Mouse (Mus musculus) brain, embryonic 18.5 days (tissue): Measurements from ENCODE around the gene Traf1.

Experiments used
- DNase-seq: peaks from one replicate; pipeline ENCODE4 v3.0.0-alpha.2; 2012; ENCODE audit warnings: low read depth, low spot score

Gene Traf1

DNA sequence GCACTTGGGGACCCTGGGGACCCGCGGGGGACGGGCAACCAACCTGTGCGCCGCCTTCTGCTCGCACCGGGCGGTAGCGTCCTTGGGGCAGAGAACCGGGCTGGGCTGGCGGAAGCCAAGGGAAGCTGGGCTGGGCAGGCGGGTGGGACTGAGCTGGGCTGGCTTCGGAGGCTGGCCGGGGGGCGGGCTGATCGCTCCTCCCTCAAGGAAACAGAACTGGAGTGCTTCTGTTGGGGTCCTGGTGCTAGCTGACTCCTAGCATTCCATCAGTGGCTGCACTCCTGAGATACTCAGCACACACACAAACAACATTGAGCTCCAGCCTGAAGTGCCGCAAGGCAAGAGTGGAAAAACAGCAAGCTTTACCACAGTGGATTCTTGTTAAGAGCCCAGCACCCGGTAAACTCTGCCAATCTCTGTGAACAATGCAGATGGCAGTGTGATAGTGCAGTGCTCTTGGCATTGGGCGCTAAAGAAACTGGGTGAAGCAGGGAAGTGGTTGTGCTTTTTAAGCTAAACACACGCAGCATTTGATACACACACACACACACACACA is at the start of gene Traf1:
TSS of gene Traf1 (minus strand) at position 292 of the 556 bp plus-strand sequence.
- no peak for DNase-seq

DNA sequence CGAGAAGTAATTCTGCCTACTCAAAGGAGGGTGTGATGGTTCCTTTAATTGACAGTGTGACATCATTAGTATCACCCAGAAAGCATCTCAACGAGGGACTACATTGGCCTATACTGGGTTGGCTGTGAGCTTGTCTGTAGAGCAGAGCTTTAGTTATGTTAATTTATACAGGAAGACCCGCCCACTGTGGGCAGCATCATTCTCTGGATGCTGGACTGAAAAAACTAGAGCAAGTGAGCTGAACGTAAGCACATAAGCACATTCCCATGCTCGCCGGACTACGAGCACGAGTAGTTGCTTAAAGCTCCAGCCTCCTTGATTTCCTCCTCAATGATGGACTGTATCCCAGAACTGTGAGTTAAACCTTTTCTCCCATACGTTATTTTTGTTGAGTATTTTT is 37.4 kb upstream of the Traf1 start:
- no peak for DNase-seq

DNA sequence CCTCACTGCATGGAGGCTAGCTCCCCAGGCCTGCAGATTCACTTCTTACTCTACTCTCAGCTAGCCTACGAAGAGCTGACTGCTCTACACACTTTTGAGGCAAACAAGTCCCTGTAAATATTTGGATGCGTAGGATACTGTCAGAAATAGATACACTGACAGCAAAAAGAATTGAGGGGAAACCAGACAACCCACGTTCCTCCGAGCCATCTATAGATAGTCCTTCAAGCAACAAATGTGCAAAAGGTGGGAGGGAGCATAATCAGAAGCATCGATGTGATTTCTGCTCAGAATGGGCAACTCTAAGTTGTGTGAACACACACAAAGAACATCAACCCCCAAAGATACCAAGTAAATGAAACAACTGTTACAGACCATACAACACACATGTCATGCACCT is 34.9 kb upstream of the Traf1 start:
- DNase-seq = no peak

DNA sequence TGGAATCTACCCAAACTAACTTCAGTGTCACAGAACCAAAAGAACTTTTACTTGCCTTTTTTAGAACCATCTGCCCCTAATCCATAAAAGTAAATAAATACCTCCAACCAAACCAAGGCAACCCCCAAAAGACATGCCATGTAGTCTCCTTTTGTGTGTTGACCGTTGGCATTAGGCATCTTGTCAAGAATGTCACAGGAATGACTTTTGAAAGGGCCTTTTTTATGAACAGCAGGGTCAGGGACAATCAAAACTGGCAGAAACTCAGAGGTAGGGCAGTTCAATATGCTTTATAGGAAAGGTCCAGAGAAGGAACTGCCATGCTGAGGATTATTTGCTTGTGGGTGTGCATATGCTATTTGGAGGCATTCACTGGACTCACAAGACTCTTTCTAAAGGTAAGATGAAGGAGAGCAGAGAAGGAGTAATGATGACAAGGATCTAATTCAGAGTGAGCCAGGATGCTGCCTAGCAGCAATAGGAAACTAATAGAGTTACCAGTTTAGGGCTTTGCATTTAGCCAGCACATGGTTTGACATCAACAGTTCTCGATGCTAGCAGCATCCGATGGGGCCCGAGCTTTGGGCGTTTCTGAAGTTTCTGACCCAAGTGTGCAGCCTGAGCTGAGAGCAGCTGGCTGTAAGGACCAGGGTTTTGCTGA is 32.3 kb upstream of the Traf1 start:
- no peak for DNase-seq

DNA sequence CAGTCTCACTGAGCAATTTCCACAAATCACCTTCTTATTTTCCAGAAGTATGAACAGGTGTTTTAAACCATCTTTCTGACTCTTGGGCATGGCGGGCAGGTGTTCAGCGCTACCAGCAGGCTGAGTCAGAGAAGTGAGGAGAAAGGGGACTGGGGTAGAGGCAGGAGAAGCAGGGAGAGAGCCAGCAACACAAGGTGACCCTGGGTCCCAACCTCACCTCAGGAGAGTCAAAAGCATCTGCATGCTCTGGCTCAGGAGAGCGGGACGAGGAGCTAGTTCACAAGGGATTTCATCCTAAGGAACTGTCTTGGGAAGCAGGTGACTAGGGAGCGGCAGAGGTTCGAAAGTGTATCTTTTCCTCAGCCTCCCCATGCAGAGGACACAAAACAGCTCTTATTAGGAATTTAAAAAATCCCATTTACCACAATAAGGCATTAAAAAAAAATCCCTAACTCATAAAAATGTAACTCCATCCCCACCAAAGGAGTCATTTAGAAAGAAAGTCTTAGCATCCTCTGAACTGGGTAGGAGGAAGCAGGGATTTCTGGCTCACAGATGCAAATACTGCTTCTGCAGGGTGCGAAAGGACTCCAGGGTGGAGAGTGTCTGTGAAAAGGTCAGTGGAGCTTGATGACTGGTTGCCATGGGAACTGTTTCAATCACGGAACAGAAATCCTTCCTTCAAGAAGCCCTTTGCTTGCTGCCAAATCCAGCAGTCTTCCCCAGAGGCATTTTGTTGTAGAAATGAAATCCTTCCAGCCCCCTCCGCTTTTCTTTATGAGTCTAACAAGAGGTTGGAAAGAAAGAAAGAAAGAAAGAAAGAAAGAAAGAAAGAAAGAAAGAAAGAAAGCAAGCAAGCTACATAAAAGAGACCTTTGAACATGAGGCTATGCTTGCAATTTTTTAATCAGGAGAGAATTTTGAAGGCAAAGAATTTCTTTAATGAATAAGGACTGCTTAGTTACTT is 31.4 kb upstream of the Traf1 start:
- peak; percentile 72 for DNase-seq

DNA sequence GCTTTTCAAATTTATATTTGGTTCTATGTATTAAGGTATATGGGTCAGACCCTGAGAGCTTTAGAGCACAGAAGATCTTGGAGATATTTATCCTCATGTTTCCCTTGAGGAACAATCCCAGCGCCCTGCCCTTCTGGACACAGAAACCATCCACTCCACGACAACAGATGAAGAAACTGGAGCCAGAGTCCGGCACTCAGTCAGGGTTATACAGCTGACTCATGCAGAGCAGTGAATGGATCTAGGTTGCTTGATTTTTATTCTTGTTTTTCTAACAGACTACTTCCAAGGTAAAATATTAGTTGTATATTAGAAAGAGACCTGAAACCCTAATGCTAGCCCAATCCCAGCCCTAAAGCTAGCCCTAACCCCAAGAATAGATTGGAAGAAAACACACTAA is 30.4 kb upstream of the Traf1 start:
- no peak for DNase-seq

DNA sequence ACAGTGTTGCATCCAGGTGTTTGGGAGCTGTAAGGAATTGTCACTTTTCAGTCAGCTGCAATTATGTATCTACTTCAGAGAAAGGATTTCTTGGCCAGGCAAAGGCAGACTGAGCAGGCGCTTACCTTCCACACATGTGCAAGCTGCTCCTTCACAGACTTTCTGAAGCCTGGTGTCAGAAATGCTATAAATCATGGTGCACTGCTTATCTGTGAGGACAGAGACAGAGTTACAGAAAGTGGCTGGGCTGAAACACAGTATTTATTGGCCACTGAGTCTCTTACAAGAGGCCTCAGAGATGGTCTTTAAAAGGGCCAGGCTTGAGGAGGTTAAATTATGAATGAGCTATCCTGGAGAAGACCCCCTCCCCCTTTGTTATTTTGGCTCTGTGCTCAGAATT is 28.2 kb upstream of the Traf1 start:
- DNase-seq = no peak

DNA sequence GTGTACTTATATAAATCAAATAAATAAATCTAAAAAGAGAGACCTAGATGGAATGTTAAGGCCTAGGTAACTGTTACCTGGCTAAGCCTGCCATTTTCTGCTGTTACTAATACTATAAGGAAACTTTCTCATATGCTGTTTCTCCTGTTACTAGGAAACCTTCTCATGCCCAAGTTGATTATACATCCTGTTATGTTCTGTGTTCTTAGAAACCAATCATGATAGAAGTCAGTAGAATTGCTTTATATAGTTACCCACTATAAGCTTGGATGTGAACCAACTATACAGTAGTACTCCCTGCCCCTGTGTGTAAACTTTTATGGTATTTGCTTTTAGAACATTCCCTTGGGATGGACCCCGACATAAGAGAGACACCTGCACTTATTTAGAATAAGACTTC is 26.0 kb upstream of the Traf1 start:
- DNase-seq = no peak

DNA sequence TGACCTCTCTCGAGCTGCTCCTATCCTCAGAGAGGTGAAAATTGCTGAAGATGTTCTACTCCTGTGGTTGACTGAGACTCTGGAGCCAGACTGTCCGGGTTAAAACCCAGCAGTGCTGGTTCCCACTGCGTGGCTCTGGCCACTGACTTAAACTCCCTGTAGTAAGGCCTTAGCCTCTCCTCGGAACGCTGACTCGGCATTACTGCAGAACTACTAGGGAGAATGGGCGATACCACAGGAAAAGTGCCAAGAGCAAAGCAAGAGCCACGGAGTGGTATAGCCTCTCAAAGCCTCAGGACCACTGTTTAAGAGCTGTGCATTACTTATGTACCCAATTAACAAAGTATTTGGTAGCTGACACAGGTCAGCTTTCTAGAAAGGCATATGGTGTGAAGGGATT is 23.3 kb upstream of the Traf1 start:
- DNase-seq = no peak

DNA sequence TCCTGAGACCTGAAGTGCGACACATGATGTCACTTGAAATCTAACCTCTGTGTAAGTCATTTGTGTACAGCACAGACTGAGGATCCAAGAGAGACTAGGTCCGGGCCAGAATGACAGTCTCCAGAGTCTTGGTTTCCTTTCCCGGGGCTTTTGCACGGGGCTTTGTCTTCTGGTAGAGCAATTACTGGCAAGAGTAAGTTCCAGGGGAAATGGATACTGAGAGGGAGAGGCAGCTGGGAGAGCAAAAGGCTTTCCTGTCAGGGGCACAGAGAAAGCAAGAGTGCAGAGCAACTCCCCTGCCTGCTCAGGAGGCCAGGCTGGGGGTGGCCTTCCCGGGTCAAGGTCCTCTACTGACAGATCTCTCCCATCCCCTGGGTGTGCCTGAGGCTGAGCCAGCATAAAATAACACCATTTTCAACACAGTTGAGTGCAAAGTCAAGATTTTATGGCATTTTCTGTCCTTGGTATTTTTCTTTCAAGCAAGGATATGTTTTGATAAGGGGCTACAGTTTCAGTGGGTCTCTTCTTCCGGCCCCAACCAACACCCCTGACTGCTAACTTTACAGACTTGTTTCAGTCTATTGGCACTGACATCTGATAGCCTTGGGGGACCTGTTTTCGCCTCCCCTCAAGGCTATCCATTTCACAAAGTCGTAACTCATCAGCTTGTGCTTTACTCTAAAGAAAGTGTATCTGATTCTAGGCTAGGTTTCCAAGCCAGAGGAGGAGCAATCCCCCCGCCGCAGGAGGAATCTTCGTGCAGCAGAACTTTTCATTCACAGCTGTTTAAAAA is 21.5 kb upstream of the Traf1 start:
- no peak for DNase-seq

DNA sequence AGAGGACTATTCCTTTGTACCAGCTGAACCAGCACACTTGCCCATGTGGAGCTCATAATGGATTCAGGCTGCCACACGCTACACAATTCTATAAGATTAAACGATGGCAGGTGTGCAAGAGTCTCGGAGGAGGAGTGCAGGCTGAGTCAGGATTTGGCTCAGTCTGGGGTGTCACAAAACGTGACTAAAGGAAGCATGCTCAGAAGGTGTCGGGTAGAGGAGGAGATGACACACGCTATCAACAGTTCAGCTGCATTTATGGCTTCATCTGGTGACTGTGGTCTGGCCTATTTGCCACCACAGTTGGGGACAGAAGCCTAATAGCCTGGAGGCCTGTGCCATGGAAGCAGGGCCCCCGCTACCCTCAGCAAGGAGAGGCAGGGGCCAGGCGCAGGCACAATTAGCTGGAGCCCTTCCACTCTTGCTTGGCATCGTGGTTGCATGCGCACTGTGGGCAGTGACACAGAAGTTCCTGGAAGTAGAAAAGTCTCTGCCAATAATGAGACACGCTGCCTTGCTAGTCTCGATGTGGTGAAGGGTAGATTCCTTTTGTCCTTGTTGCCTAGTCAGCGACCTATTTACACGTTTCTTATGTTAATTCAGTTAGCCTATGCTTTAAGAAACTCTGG is 20.6 kb upstream of the Traf1 start:
- no peak for DNase-seq

DNA sequence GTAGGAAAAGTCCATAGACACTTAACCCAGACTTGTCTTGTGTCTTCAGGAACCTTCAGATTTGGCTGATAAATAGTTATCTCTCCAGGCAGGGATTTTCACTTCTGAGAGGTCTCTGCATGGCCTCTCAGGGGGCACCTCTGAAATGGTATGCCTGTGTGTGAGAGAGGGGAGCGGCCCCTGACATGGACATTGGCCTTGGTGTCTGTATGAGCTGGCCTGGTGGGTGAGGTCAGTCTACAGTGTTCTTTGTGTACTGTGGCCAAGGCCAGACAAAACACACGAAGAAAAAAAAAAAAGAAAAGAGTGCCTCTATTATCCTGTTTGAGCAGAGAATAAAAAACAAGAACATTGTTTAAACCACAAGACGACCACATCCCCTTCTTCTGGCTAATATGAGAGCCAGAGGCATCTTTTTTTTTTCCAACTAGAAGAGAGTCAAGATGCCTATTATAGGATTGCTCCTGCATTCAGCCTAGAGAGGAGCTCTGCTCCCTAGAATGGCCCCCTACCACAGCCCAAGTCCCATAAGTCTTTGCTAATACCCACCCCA is 18.0 kb upstream of the Traf1 start:
- no peak for DNase-seq

DNA sequence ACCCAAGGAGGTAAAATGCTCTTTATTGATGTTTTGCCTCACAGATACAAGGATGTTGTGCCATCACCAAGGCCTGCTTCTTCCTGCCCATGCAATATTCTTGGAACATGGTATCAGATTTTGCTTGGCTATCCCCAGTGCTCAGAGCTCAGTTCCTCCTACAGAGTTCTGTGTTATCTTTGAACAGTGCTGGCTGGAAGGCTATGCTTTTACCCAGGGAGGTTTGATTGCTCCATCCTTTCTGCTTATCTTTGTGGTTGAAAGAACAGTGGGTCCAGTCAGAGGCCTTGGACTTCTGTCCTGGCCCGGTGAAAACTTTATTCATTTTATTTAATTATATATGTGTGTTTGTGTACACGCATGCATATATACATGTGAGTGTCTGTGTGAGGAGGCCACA is 16.7 kb upstream of the Traf1 start:
- DNase-seq = no peak

DNA sequence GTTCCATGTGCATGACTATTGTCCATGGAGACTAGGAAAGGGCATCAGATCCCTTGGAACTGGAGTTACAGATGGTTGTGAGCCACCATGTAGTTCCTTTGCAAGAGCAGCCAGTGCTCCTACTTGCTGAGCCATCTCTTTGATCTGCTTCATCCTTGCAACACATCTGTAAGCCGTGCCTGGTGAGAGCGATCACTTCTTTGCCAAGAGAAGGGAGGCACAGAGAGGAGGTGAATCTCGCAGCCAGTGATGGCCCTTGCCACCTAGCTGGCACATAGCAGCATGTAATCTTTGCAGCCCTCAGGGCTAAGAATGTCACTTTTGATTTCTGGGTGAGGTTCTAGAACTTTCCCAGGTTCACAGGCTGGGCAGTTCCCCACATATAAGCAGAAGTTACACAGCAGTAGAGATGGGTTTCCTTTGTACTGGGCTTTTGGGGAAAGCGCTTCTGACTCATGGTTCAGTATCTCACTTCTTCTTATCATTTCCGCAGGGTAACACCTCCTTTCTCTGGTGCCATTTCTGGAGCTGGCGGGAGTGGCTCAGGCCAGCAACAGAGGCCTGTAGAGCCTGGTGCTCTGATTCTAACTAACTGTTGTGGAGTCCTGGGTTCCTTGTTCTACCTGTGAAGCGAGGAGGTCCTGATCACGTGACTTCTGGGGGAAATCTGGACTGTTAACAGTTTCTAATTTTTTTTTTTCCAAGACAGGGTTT is 15.5 kb upstream of the Traf1 start:
- DNase-seq = no peak

DNA sequence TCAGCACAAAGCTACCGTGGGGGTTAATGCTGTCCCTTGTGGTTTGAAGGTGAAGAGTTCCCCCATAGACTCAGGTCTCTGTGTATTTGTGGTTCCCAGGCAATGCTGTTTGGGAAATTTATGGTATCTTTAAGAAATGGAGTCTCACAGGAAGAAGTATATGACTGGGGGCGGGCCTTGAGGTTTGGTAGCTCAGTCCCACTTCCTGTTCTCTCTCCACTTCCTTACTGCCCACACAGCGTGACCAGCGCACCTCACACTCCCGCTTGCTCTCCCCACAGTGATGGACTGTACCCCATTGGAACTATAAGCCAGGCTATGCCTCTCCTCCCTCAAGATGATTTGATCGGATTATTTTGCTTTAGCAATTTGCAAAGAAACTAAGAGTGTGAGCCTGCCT is 14.9 kb upstream of the Traf1 start:
- no peak for DNase-seq

DNA sequence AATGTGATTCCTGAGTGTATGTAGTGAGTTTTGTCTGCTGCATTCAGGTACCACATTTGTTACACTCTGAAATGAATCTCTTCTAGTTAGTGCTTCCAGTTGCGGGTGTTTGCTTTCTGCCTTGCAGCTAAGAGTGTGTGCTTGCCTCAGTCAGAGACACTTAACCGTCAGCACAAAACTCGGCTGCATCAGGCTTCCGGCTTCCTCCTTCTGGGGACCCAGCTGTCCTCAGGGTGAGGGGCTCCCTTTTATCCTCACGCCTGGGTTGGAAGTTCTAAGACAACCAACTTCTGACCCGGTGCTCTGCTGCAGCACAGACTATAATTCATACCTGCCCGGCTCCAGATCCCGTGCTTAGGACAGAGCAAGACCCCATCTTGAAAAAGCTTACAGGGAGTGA is 11.5 kb upstream of the Traf1 start:
- no peak for DNase-seq

DNA sequence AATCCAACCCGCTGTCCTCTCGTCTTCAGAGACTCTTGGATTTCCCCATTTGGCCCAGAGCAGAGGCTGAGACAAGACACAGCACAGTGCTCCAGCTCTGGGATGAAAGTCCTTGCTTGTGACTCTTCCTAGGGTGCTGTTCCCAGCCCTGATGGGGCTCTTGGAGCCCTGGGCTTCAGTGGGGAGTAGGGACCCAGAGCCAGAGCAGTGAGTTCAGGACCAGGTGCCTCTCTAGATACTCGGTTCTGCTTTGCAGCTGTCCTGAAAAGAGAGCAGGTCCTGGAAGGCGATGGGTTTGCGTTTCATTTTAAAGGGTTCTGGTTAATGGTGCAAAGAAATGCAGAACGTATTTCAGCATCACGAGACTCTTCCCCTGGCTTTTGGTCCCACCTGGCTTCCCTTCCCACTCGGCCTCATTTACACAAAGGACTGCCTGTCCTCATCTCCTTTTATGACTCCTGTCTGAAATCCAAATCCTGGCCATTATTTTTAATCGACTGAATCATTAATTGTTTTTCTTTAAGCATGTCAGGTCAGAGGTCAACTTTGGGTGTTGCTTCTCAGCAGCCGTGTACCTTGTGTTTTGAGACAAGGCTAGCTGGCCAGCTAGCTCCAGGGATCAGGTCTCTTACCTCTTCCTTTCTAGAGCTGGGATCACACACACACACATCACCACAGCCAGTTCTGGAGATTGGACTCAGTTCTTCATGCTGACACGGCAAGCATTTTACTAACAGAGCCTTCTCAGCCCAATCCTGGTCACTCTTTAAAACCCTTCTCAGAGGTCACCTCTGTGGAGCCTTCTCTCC is 9.7 kb upstream of the Traf1 start:
- DNase-seq = no peak

DNA sequence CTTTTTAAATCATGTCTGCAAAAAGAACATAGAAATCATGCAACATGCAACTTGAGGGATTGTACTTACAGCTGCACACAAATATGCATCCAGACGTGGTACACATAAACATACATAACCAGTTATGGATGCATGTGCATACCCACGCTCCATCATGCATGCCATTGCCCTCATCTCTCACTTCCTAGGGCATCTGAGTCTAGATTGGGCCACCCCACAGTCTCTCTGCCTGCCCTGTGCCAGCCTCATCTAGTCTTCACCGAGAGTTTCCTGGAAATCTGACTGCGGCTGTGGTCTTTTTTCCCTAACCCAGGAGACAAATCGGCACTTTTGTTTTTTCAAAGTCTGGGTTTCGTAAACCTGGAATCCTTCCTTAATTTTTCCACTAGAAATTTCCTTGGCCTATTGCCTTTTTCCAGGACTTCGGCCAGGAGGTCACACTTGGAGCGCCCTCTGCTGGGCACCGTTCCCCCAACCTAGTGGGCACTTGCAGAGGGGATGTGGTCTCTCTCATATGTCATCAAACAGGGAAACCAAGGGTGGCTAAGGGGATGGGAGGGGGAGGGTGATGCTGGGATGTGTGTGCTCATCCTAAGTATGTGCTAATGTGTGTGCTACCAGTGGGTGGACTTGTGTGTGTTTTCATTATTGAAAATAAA is 8.6 kb upstream of the Traf1 start:
- DNase-seq = no peak

DNA sequence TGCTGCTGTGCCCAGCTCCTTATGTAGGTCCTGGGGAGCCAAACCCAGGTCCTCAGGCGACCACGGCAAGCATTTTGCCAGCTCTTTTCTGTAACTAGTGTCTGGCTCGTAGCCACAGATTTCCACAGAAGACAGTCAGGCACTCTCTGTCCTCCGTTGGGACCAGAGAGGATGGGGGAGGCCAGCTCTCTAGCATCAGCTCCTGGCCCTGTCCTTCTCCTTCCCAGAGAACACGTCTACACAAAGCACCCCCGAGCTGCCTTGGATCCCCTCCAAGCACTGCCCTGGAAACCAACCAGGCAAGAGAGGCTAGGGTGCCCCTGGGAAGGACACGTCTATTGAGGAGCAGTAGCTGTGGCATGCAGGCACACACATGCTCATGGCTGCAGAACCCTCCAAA is 7.6 kb upstream of the Traf1 start:
- DNase-seq = no peak
